Mouse (Mus musculus): Measurements from ENCODE around the gene Sdhc.
"Not testable (repeated sequence)": the region's sequence is repeated elsewhere in the genome, so short reads cannot be mapped to it uniquely, and the experiment has no call there.

Sdhc gene

DNA sequence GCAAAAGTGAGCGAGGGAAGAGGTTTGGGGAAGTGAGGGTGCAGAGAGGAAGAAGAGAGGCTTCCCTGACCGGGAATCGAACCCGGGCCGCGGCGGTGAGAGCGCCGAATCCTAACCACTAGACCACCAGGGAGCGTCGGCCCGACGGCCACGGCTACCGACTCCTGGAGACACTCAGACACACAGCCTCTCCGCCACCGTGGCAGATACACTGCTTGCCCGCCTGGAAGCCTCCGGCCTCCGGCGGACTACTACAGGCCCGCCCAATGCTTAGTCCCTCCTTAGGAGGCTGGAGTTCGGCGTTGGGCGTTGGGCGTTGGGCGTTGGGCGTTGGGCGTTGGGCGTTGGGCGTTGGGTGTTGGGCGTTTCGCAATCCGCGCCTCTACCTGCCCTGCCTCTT lies 71.1 kb downstream of the Sdhc start:
- DNase-seq (ENCODE audit: low spot score): not testable (repeated sequence)

DNA sequence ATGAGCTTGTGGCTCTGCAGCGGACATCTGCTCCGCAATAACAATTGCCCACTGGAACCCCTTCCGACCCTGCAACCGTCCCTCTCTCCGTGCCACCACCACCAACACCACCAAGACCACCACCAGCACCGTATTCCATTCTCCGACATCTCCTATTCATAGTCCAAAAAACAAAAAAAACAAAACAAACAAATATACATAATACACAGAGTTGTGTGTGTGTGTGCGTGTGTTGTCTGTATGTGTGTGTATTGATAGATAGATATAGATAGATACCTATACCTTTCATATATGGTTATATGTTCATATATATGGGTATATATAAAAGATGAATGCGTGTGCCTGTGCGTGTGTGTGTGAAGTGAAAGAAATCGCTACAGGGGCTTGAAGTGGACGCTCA lies 72.0 kb downstream of the Sdhc start:
- DNase-seq (ENCODE audit: low spot score): not testable (repeated sequence)

DNA sequence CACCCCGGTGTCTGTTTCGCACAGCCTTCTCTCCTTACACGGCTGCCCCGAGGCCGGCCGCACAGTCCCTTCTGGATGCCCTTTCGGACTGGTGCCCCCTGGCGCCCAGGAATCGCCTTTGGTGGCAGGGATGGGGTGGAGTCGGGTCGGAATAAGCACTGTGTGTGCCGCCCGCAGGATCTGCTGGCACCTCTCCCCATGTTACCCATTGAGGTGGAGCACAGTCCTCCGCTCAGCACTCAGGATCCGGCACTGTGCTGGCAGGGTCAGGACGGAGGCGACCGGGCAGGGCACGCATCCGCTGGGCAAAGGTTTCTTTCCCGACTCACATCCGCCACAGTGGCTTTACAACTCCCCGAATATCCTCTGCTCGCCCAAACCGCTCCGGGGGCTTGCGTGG lies 72.4 kb downstream of the Sdhc start:
- peak; percentile 46 for DNase-seq (ENCODE audit: low spot score)

DNA sequence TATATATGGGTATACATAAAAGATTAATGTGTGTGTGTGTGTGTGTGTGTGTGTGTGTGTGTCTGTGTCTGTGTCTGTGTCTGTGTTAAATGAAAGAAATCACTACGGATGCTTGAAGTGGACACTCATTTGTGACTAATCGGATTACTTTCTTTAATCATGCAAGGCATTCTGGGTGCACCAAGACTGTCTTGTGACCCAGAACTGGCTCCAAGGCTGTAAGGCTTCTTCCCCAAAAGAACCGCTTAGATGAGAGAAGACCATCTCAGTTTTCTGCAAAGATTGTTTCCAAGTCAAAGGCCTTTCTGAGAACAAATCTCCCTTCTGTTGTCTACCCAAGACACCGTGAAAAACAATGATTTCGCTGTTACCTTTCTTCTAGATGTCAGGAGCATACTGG lies 73.2 kb downstream of the Sdhc start:
- not testable (repeated sequence) for DNase-seq (ENCODE audit: low spot score)

Measured in ovary, postnatal 10 days (tissue).